Mouse (Mus musculus): ENCODE measurements around the gene Mtfmt. TPM values are rescaled to one million over a fixed set of nuclear protein-coding genes. Genes with fewer than 3 reads are reported as not detected.

Mtfmt gene
- 1 to 10 TPM; 4.9 to 7.3 TPM for total RNA-seq (2023)

GRCm38 (mm10) chr9:65435671-65436301, at the start of gene Mtfmt:
Gene Mtfmt, plus strand, starts transcription at chr9:65435782.

DNA sequence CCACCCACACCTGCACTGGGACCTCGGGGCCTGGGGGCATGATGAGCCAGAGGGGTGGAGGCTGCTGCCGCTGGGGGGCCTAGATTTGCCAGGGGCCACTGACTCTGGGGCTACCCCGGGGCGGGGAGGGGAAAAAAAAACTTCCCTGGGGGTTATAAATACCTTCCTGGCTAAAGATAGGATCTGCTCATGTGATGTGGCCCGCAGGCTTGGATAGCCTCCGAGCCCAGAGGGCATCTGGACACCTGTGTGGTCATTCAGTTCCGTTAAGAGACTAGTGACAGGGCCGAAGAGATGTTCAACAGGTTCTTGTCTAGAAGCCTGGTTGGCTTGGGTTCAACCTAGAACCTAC, 44.0 kb upstream of the Mtfmt start, which contains the start of gene Kbtbd13:
TSS of gene Kbtbd13 (minus strand) at position 40 of the 352 bp plus-strand sequence.

GRCm38 (mm10) chr9:65398279-65398678, 37.3 kb upstream of the Mtfmt start, which contains the start of gene Rasl12:
Gene Rasl12, plus strand, starts transcription at chr9:65398506.

GRCm38 (mm10) chr9:65422760-65423501, 12.7 kb upstream of the Mtfmt start, which contains the start of gene Slc51b:
Gene Slc51b, minus strand, starts transcription at chr9:65422955.

DNA sequence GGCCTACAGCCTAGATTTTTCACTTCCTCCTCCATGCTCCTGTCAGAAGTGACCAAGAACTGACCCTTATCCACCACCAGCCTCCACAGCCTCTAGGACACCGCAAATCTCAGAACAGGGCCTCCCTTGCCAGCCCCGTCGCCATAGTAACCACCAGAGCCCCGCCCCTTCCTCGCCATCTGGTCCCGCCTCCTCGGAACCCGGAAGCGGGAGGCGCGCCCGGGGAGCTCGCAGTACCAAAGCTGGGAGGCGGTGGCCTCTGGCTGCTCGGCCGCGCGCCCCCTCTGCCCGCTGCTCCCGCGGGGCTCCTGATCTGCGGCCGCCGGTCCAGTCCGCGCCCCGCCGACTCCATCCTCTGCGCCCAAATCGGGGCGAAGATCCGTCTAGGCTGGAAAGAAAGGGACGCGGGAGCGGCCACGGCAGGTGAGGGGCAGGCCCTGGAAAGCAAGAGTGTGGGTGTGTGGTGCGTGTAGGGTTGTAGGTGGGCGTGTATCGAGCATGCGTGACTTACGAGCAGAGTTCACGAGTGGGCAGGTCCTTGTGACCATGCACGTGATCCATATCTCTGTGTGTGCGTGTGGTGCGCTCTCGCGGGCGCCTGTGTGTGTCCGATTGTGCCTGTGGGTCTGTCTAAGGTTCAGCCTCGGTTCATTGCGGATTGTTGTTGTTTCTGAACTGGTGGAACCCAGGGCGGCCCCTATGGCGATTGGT, 25.3 kb downstream of the Mtfmt start, which contains the start of gene Spg21:
TSS of gene Spg21 (plus strand) at position 216 of the 711 bp plus-strand sequence.

Other genes with a start within 250 kb of the Mtfmt start
- gene Parp16, start 240.4 kb upstream of the Mtfmt start, total RNA-seq (2023), result 1 to 10 TPM; 2.9 to 3.5 TPM
- not detected for gene Cilp, start 170.6 kb upstream of the Mtfmt start, total RNA-seq (2023)
- 10 to 100 TPM; 18.7 to 19.0 TPM for gene Clpx, start 141.5 kb upstream of the Mtfmt start, total RNA-seq (2023)
- 10 to 100 TPM; 12.2 to 12.7 TPM for gene Pdcd7, start 89.7 kb upstream of the Mtfmt start, total RNA-seq (2023)
- under 1 TPM in 1 of 2 experiments, not detected in 1; 0.47 TPM for gene Ubap1l, start 74.7 kb upstream of the Mtfmt start, total RNA-seq (2023)
- not detected for gene Kbtbd13, start 44.1 kb upstream of the Mtfmt start, total RNA-seq (2023)
- not detected for gene Rasl12, start 37.3 kb upstream of the Mtfmt start, total RNA-seq (2023)
- gene Slc51b, start 12.8 kb upstream of the Mtfmt start, total RNA-seq (2023), result not detected
- gene Spg21, start 25.2 kb downstream of the Mtfmt start, total RNA-seq (2023), result 10 to 100 TPM; 63.4 to 78.5 TPM
- 1 to 10 TPM in 1 of 2 experiments, under 1 TPM in 1; 0.38 to 1.0 TPM for gene Ankdd1a, start 84.4 kb downstream of the Mtfmt start, total RNA-seq (2023)
- 100 to 1,000 TPM; 196 to 205 TPM for gene Plekho2, start 144.3 kb downstream of the Mtfmt start, total RNA-seq (2023)
- 10 to 100 TPM in 1 of 2 experiments, 1 to 10 TPM in 1; 8.2 to 10.9 TPM for gene Pif1, start 151.4 kb downstream of the Mtfmt start, total RNA-seq (2023)
- gene Rbpms2, start 193.9 kb downstream of the Mtfmt start, total RNA-seq (2023), result under 1 TPM; 0.49 to 0.88 TPM
- 10 to 100 TPM; 61.8 to 64.5 TPM for gene Oaz2, start 232.2 kb downstream of the Mtfmt start, total RNA-seq (2023)